Mouse (Mus musculus) midbrain, embryonic 16.5 days (tissue): ENCODE results near the gene Fam19a4. TPM values are rescaled to one million over a fixed set of nuclear protein-coding genes. Genes with fewer than 3 reads are reported as not detected.

Experiments used
- ATAC-seq: fragments of 200-750 bp; cut with Nextera tagmentation; 2 replicates; pipeline ENCODE4 v1.8.0; 2017; ENCODE audit warnings: moderate TSS enrichment
- H3K27ac ChIP-seq: fragments of 300-500 bp; sonication (generic); 2 replicates; pipeline ENCODE4 v1.5.1; 2014; ENCODE audit warnings: mild to moderate bottlenecking, low read length, mixed read lengths
- H3K27me3 ChIP-seq: fragments of 300-500 bp; sonication (generic); 2 replicates; pipeline ENCODE4 v1.6.1; 2014; ENCODE audit warnings: low read depth, low read length, mixed read lengths; ENCODE audit not compliant: control insufficient read depth, insufficient read depth
- H3K36me3 ChIP-seq: fragments of 300-500 bp; sonication (generic); 2 replicates; pipeline ENCODE4 v1.6.1; 2014; ENCODE audit warnings: mild to moderate bottlenecking, low read length, moderate library complexity, mixed read lengths; ENCODE audit not compliant: control insufficient read depth, insufficient read depth
- H3K4me1 ChIP-seq: fragments of 300-500 bp; sonication (generic); 2 replicates; pipeline ENCODE4 v1.6.1; 2014; ENCODE audit warnings: mild to moderate bottlenecking, low read length, mixed read lengths; ENCODE audit not compliant: control insufficient read depth, insufficient read depth
- H3K4me2 ChIP-seq: fragments of 300-500 bp; sonication (generic); 2 replicates; pipeline ENCODE4 v1.6.1; 2014; ENCODE audit warnings: mild to moderate bottlenecking, low read length, mixed read lengths
- H3K4me3 ChIP-seq: fragments of 300-500 bp; sonication (generic); 2 replicates; pipeline ENCODE4 v1.5.1; 2014; ENCODE audit warnings: low read depth, mild to moderate bottlenecking, low read length, moderate library complexity, mixed read lengths
- H3K9ac ChIP-seq: fragments of 300-500 bp; sonication (generic); 2 replicates; pipeline ENCODE4 v1.6.1; 2014; ENCODE audit warnings: low read depth, low read length, mixed read lengths
- H3K9me3 ChIP-seq: fragments of 300-500 bp; sonication (generic); replicated peaks from 2 replicates; pipeline ENCODE4 v1.6.1; 2014; ENCODE audit warnings: mild to moderate bottlenecking, low read length, mixed read lengths; ENCODE audit not compliant: control insufficient read depth, poor library complexity, severe bottlenecking
- WGBS: fragments of 180-500 bp; shearing (Covaris S2); extraction: QIAGEN DNeasy Blood & Tissue Kit; methylation state at CpG from one replicate; pipeline ENCODE4 v1.1.7; 2014; 5-methylcytosine and 5-hydroxymethylcytosine counted together
- polyA plus RNA-seq: library from polyadenylated mRNA; unstranded; fragments of >200 nt; fragmentation: Nextera tagmentation; extraction: Ambion mirVana; gene quantifications from 2 replicates; pipeline ENCODE4 v1.2.1, GENCODE M21; 2015

Fam19a4 gene
- 6.5 and 7.3 TPM in 2 replicates for polyA plus RNA-seq

DNA sequence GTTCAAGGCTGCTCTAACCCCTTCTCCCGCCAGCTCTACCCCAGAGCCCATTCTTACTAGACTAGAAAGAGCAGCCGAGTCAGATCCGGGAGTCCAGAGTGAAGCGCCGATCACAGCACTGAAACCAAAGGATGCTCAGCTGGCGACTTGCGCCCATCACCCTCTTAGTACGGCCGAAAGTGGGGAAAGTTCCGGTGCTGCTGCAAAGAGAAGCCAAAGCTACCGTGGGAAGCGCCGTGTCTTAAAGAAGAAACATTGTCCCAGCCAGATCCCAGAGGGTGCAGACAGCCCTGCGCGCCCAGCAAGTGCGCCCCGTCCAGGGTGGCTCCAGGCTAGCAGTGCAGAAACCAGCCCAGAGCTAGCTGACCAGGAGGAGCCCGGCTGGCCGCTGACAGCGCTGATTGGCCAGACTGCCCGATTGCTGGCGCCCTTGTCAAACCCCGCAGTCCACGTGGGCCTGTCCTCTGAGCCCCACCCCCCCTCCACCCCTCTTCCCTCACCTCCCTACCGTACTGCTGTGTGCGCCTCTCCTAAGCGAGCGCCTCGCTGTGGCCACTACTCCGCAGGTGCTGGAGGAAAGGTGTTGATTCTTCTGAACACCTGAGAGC, at the start of gene Fam19a4:
TSS of gene Fam19a4 (minus strand) at position 340 of the 608 bp plus-strand sequence.
- peak within 1 kb of the TSS; percentile 54 for H3K9ac ChIP-seq
- H3K27me3 ChIP-seq, result peaks cover 4% of the 10 kb centered on the region; the same call in 1 of the 2 replicates
- no peaks in the 10 kb centered on the region for H3K9me3 ChIP-seq
- H3K4me3 ChIP-seq, result peak within 1 kb of the TSS; percentile 41
- H3K4me2 ChIP-seq, result peak within 1 kb of the TSS; percentile 77
- no peaks in the 10 kb centered on the region for H3K36me3 ChIP-seq
- H3K27ac ChIP-seq, result no peak within 1 kb of the TSS
- under 1% methylated on average over 30 of the region's 30 CpGs for WGBS
- peaks cover 16% of the 10 kb centered on the region for H3K4me1 ChIP-seq
- ATAC-seq, result peak; percentile 76

GRCm38 (mm10) chr6:97106777-97107176, 46.6 kb upstream of the Fam19a4 start:
- no peak overlapping the region for H3K4me2 ChIP-seq
- peak; percentile 87 for ATAC-seq
- no peak overlapping the region for H3K9ac ChIP-seq
- no peaks in the 10 kb centered on the region for H3K36me3 ChIP-seq
- no peaks in the 10 kb centered on the region for H3K9me3 ChIP-seq
- no peak overlapping the region for H3K4me3 ChIP-seq
- no peak overlapping the region for H3K27ac ChIP-seq
- 13% methylated on average over 2 of the region's 2 CpGs for WGBS
- H3K4me1 ChIP-seq, result no peaks in the 10 kb centered on the region; the same call in 1 of the 2 replicates
- H3K27me3 ChIP-seq, result no peaks in the 10 kb centered on the region

DNA sequence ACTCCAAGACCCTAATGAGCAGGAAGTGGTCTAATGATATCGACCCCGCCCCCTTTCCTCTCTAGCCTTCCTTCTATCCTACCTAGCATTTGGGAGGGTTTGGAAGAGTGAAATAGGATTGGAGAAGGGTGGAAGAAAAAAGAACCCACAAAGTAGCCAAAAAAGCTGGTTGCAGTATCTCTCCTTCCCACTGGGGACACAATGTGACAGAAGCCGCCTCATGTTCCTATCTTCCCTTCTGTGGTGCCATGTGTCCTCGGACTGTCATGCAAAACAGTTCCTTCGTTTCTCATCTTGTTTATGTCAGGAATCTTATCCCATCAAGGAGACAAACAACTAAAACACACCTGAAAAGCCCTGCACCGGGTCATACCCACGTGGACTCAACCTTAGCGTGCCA, 45.9 kb upstream of the Fam19a4 start:
- H3K9me3 ChIP-seq, result no peaks in the 10 kb centered on the region
- no peaks in the 10 kb centered on the region for H3K36me3 ChIP-seq
- H3K9ac ChIP-seq, result no peak overlapping the region
- H3K4me3 ChIP-seq, result no peak overlapping the region
- H3K4me1 ChIP-seq, result peaks cover 3% of the 10 kb centered on the region; the same call in 1 of the 2 replicates
- H3K27me3 ChIP-seq, result no peaks in the 10 kb centered on the region
- H3K4me2 ChIP-seq, result no peak overlapping the region
- no peak for ATAC-seq
- 82% methylated on average over 8 of the region's 8 CpGs for WGBS
- H3K27ac ChIP-seq, result no peak overlapping the region

GRCm38 (mm10) chr6:97104264-97104852, 44.1 kb upstream of the Fam19a4 start:
- H3K36me3 ChIP-seq, result no peaks in the 10 kb centered on the region
- ATAC-seq, result no peak
- no peaks in the 10 kb centered on the region for H3K9me3 ChIP-seq

DNA sequence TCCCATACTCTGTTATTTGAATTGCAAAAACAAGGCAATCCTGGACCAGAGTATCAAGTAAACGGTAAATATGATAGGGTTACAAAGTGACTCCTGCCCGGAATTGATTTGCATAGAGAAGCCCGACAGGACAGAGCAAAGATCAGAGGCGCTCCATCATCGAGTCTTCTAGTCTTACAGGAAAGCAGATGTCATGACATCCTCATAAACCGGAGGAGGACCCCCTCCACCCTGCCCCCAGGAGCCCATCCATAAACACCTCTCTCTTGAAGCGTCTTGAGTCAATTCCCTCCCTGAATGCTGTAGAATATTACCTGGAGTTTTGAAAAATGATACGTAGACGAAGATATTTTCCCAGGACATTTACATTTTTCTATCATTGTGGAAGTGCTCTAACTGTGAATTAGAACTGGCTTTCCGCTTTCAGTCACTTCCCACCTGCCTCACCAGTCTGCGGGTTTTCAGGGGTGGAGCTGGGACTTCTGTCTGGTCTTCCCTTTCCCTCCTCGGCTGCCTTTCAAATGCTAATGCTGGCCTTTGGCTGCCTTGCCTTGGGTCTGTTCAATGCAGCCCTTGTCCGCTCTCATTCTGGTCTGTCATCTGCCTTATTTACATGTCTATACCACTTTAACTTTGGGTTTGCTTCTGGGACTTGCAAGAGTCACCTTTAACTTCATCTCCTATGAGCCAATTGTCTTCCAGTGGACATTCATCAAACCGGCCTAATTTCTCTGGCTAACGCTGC, 41.9 kb upstream of the Fam19a4 start:
- ATAC-seq, result peak; percentile 64
- 5% methylated on average over 15 of the region's 15 CpGs for WGBS
- 0 out of 2 replicates have a peak overlapping the region, but pooled peaks have one; percentile 0 for H3K4me2 ChIP-seq
- no peaks in the 10 kb centered on the region for H3K9me3 ChIP-seq
- H3K27me3 ChIP-seq, result no peaks in the 10 kb centered on the region
- peaks cover 3% of the 10 kb centered on the region; the same call in 1 of the 2 replicates for H3K4me1 ChIP-seq
- H3K27ac ChIP-seq, result no peak overlapping the region
- H3K36me3 ChIP-seq, result no peaks in the 10 kb centered on the region
- H3K9ac ChIP-seq, result no peak overlapping the region
- no peak overlapping the region for H3K4me3 ChIP-seq

More at GRCm38 (mm10) chr6:97104264-97104852, 44.1 kb upstream of the Fam19a4 start:
- Histone ChIP-seq H3K4me2 (no peak overlapping the region), H3K4me1 (peaks cover 3% of the 10 kb centered on the region; the same call in 1 of the 2 replicates), H3K9ac (no peak overlapping the region), H3K27ac (no peak overlapping the region), H3K4me3 (no peak overlapping the region), H3K27me3 (no peaks in the 10 kb centered on the region)
- 88% methylated on average over 7 of the region's 7 CpGs for WGBS

GRCm38 (mm10) chr6:97101190-97101957, 41.2 kb upstream of the Fam19a4 start:
- no peaks in the 10 kb centered on the region for H3K9me3 ChIP-seq
- 16% methylated on average over 12 of the region's 12 CpGs for WGBS
- H3K27me3 ChIP-seq, result no peaks in the 10 kb centered on the region
- no peak for ATAC-seq
- H3K4me2 ChIP-seq, result no peak overlapping the region; the same call in 1 of the 2 replicates
- H3K9ac ChIP-seq, result no peak overlapping the region
- H3K27ac ChIP-seq, result no peak overlapping the region
- no peak overlapping the region for H3K4me3 ChIP-seq
- H3K4me1 ChIP-seq, result peaks cover 3% of the 10 kb centered on the region; the same call in 1 of the 2 replicates
- no peaks in the 10 kb centered on the region for H3K36me3 ChIP-seq

- H3K4me3 ChIP-seq, result no peak overlapping the region
- 98% methylated on average over 2 of the region's 2 CpGs for WGBS
- H3K4me2 ChIP-seq, result no peak overlapping the region
- ATAC-seq, result no peak
- no peak overlapping the region for H3K9ac ChIP-seq
- H3K27me3 ChIP-seq, result no peaks in the 10 kb centered on the region
- no peaks in the 10 kb centered on the region for H3K9me3 ChIP-seq
- peaks cover 13% of the 10 kb centered on the region for H3K4me1 ChIP-seq
- no peak overlapping the region for H3K27ac ChIP-seq
- no peaks in the 10 kb centered on the region for H3K36me3 ChIP-seq
These were observed 22.1 kb upstream of the Fam19a4 start for GRCm38 (mm10) chr6:97082336-97082735.

GRCm38 (mm10) chr6:97080016-97080415, 19.8 kb upstream of the Fam19a4 start:
- no peak for ATAC-seq
- Histone ChIP-seq H3K4me1 (peaks cover 13% of the 10 kb centered on the region), H3K9me3 (no peaks in the 10 kb centered on the region), H3K9ac (no peak overlapping the region), H3K4me3 (no peak overlapping the region), H3K4me2 (peak overlapping the region; percentile 30), H3K36me3 (no peaks in the 10 kb centered on the region), H3K27ac (peak overlapping the region; percentile 39; the same call in 1 of the 2 replicates), H3K27me3 (no peaks in the 10 kb centered on the region)
- WGBS, result 19% methylated on average over 9 of the region's 9 CpGs
